Mouse (Mus musculus): Measurements from ENCODE around the gene Chst11. TPM values are rescaled to one million over a fixed set of nuclear protein-coding genes. Genes with fewer than 3 reads are reported as not detected.

Chst11 gene
- total RNA-seq, 2 experiments from 2014 or later, result 1.1 to 1.8 TPM

GRCm38 (mm10) chr10:83131884-83132283 is 146.6 kb downstream of the Chst11 start:
- DNase-seq, result no peak
- no peak for TF ChIP-seq CTCF (IDR thresholded peaks at IDR 0.05)
- Histone ChIP-seq H3K27ac (no peak overlapping the region), H3K4me3 (no peak overlapping the region)
- intact Hi-C loops (cut with DNase I), result no loop called here

GRCm38 (mm10) chr10:83133866-83134570 is 148.7 kb downstream of the Chst11 start:
- no peak overlapping the region for H3K27ac ChIP-seq

DNA sequence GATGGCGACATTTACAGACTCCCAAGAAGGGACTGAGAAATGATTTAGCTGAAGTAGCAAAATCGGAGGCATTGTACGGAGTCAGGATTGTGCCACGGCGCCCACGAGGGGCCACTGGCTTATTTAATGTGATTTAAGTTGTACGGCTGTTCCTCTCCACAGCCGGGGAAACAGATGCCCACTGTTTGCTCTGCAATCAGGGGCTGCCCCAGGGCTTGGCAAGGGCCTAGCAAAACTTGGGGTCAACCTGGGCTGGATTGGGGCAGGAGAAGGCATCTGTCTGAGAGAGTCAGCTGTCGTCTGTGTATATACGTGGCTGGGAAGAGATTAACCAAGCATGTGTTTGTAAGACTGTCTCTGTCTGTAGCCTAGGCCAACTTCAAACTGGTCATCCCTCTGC is 149.6 kb downstream of the Chst11 start:
- H3K27ac ChIP-seq, result no peak overlapping the region
- TF ChIP-seq CTCF (IDR thresholded peaks at IDR 0.05), result no peak
- no peak for DNase-seq
- H3K4me3 ChIP-seq, result no peak overlapping the region
- intact Hi-C loops (cut with DNase I), result no loop called here

More at GRCm38 (mm10) chr10:83133866-83134570, 148.7 kb downstream of the Chst11 start:
- intact Hi-C loops (cut with DNase I), result no loop called here
- TF ChIP-seq CTCF (IDR thresholded peaks at IDR 0.05), result no peak
- no peak overlapping the region for H3K4me3 ChIP-seq
- DNase-seq, result no peak

DNA sequence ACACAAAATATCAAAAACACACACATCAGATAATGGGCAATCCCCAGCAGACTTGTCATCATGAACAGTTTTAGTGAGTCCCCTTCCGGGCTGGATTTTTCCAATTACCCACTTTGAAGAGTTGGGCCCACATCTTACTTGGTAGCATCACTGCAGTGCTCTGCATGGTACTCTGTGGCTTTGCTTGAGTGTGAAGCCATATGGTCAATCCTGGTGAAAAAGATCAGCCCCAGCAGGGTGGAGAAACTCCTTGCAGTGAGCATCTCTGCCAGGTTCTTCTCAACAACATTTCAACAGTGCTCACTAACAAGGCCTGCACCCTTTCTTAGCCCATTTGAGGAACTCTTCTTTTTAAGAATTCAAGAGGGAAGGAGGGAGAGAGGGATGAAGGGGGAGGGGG is 150.7 kb downstream of the Chst11 start:
- H3K4me3 ChIP-seq, result no peak overlapping the region
- no peak for DNase-seq
- H3K27ac ChIP-seq, result no peak overlapping the region
- no peak for TF ChIP-seq CTCF (IDR thresholded peaks at IDR 0.05)
- intact Hi-C loops (cut with DNase I), result no loop called here

DNA sequence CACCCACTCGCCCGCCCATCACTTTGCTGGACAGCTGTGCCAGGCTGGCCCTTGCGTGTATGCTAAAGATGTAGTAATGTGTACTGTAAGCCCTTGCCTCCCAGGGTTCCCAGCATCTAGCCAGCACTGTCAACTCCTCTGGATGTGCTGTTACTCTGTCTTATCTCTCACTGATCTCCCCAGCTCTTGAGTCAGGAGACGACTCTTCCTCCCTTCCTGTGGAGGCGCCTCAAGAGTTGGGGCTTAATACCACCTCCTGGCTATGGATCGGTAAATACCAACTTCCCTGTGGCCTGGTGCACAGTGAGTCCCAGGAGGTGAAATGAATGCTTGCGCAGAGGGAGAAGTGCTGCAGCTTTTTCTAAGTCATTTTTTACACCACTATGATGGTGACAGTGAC is 151.8 kb downstream of the Chst11 start:
- Histone ChIP-seq H3K27ac (no peak overlapping the region), H3K4me3 (no peak overlapping the region)
- TF ChIP-seq CTCF (IDR thresholded peaks at IDR 0.05), result no peak
- DNase-seq, result no peak
- intact Hi-C loops (cut with DNase I), result no loop called here

GRCm38 (mm10) chr10:83139276-83139675 is 154.0 kb downstream of the Chst11 start:
- no peak overlapping the region for H3K27ac ChIP-seq
- no peak for TF ChIP-seq CTCF (IDR thresholded peaks at IDR 0.05)
- no peak overlapping the region for H3K4me3 ChIP-seq
- intact Hi-C loops (cut with DNase I), result no loop called here
- DNase-seq, result no peak

DNA sequence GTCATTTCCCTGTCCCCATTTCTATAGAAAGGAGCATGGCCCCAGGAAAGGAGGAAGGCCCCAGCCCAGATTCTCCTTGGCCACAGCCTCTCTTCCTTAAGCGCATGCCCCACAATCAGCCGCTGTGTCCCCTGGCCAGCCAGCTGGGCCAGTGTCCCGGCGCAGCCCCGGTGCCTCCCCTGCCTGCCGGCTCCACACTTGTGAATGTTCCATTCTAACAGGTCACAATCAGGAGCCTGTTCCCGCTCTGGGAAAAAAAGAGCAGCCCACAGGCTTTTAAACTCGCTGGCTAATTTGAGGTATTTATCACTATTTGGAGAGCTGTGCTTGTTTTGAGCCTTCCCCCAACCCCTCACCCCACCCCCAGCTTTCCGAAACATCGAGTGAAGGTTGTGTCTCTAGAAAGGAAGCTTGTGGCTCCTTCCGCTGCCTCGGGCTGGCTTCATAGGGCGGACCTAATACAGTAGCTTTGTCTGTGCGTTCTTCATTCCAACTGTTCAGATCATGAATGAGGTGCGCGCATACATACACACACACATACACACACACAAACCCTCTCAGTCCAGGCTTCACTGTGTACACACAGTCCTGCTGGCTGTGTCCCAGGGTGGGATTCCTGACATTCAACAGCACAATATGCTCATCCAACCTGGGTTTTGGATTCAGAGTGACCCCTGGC is 155.1 kb downstream of the Chst11 start:
- no peak for TF ChIP-seq CTCF (IDR thresholded peaks at IDR 0.05)
- no peak overlapping the region for H3K27ac ChIP-seq
- DNase-seq, result no peak
- no peak overlapping the region for H3K4me3 ChIP-seq
- intact Hi-C loops (cut with DNase I), result no loop called here

DNA sequence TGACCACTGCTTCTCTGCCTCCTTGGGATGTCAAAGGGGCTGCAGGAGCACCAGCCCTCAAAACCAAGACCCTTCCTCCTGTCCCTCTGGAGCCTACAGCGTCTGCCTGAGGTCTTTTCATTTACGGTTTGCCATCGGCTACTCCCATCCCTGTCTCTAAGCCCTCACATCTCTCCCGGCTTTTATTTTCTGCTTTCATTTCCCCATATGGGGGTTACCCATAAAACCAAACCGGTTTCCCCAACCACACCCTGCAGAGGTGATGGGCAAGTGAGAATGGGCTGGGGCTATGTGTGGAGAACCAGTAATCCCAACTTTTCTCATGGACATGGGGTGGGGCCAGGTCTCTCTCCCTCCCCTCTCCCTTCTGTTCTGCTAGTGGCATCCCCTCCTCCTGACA is 156.1 kb downstream of the Chst11 start:
- no peak for TF ChIP-seq CTCF (IDR thresholded peaks at IDR 0.05)
- H3K27ac ChIP-seq, result no peak overlapping the region
- intact Hi-C loops (cut with DNase I), result no loop called here
- no peak for DNase-seq
- H3K4me3 ChIP-seq, result no peak overlapping the region

DNA sequence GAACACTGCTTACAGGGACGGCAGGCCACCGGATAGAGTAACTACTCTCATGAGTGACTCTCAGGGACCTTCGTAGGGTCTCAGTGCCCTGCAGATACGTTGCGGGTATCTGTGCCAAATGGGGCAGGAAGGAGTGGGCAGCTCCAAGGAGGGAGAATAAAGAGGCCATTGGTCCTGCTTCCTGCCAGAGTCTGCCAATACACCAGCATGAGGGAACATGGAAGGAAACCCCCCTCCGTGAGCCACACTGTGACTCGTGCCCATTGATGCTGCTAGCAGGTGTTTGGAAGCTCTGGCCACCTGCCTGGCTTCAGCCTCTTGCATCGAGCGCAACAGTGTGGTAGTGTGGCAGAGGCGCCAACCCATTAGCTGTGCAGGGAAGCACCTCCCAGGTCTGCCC is 157.8 kb downstream of the Chst11 start:
- TF ChIP-seq CTCF (IDR thresholded peaks at IDR 0.05), result no peak
- intact Hi-C loops (cut with DNase I), result no loop called here
- H3K27ac ChIP-seq, result no peak overlapping the region
- H3K4me3 ChIP-seq, result no peak overlapping the region
- DNase-seq, result no peak

- no peak overlapping the region for H3K27ac ChIP-seq
- no peak for TF ChIP-seq CTCF (IDR thresholded peaks at IDR 0.05)
- intact Hi-C loops (cut with DNase I), result no loop called here
Measured at GRCm38 (mm10) chr10:83145836-83146235, 160.5 kb downstream of the Chst11 start.

GRCm38 (mm10) chr10:83149342-83150178 is 164.3 kb downstream of the Chst11 start:
- no peak overlapping the region for H3K27ac ChIP-seq
- DNase-seq, result no peak
- intact Hi-C loops (cut with DNase I), result no loop called here

More at GRCm38 (mm10) chr10:83145836-83146235, 160.5 kb downstream of the Chst11 start:
- DNase-seq, result no peak
- no peak overlapping the region for H3K4me3 ChIP-seq

GRCm38 (mm10) chr10:83150587-83150986 is 165.3 kb downstream of the Chst11 start:
- Histone ChIP-seq H3K4me3 (no peak overlapping the region), H3K27ac (no peak overlapping the region)
- DNase-seq, result no peak
- no peak for TF ChIP-seq CTCF (IDR thresholded peaks at IDR 0.05)
- intact Hi-C loops (cut with DNase I), result no loop called here

More at GRCm38 (mm10) chr10:83149342-83150178, 164.3 kb downstream of the Chst11 start:
- H3K4me3 ChIP-seq, result no peak overlapping the region
- TF ChIP-seq CTCF (IDR thresholded peaks at IDR 0.05), result no peak

- H3K4me3 ChIP-seq, result no peak overlapping the region
- DNase-seq, result no peak
- no peak for TF ChIP-seq CTCF (IDR thresholded peaks at IDR 0.05)
- intact Hi-C loops (cut with DNase I), result no loop called here
- H3K27ac ChIP-seq, result no peak overlapping the region
Measured at GRCm38 (mm10) chr10:83151362-83151761, 166.1 kb downstream of the Chst11 start.

All from gastrocnemius, adult 2 months (tissue).